Mouse (Mus musculus) ES-CJ7 (cell line): ENCODE results near the gene Gm20896.
"Not testable (repeated sequence)": the region's sequence is repeated elsewhere in the genome, so short reads cannot be mapped to it uniquely, and the experiment has no call there.

Experiments
- DNase-seq: peaks from one replicate; pipeline ENCODE4 v3.0.0; 2011; ENCODE audit warnings: low read depth, low spot score

The Gm20896 gene

GRCm38 (mm10) chrY:35921426-35921825, at the start of gene Gm20896:
Gene Gm20896, minus strand, starts transcription at chrY:35921526.
- DNase-seq = not testable (repeated sequence)
